Mouse (Mus musculus) limb, embryonic 12.5 days (tissue): Measurements from ENCODE around the gene Nostrin. TPM values are rescaled to one million over a fixed set of nuclear protein-coding genes. Genes with fewer than 3 reads are reported as not detected.

Experiments used
- ATAC-seq: fragments of 200-750 bp; cut with Nextera tagmentation; 2 replicates; pipeline ENCODE4 v1.8.0; 2017; ENCODE audit warnings: low read depth, moderate TSS enrichment; ENCODE audit not compliant: insufficient number of reproducible peaks, insufficient read depth, low FRiP score, low TSS enrichment
- H3K27ac ChIP-seq: fragments of 300-500 bp; sonication (generic); 2 replicates; pipeline ENCODE4 v1.5.1; 2016; ENCODE audit warnings: mild to moderate bottlenecking, moderate library complexity
- H3K27me3 ChIP-seq: fragments of 300-500 bp; sonication (generic); 2 replicates; pipeline ENCODE4 v1.6.1; 2016; ENCODE audit warnings: mild to moderate bottlenecking, moderate library complexity
- H3K36me3 ChIP-seq: fragments of 300-500 bp; sonication (generic); 2 replicates; pipeline ENCODE4 v1.6.1; 2016; ENCODE audit warnings: mild to moderate bottlenecking, moderate library complexity
- H3K4me1 ChIP-seq: fragments of 300-500 bp; sonication (generic); replicated peaks from 2 replicates; pipeline ENCODE4 v1.6.1; 2016
- H3K4me2 ChIP-seq: fragments of 300-500 bp; sonication (generic); 2 replicates; pipeline ENCODE4 v1.6.1; 2016; ENCODE audit warnings: mild to moderate bottlenecking, moderate library complexity
- H3K4me3 ChIP-seq: fragments of 300-500 bp; sonication (generic); replicated peaks from 2 replicates; pipeline ENCODE4 v1.5.1; 2016; ENCODE audit warnings: mild to moderate bottlenecking
- H3K9ac ChIP-seq: fragments of 300-500 bp; sonication (generic); replicated peaks from 2 replicates; pipeline ENCODE4 v1.6.1; 2016; ENCODE audit warnings: mild to moderate bottlenecking, moderate library complexity
- H3K9me3 ChIP-seq: fragments of 300-500 bp; sonication (generic); 2 replicates; pipeline ENCODE4 v1.6.1; 2016; ENCODE audit warnings: mild to moderate bottlenecking, moderate library complexity
- WGBS: fragments of 180-500 bp; shearing (Covaris S2); methylation state at CpG from one replicate; pipeline ENCODE4 v1.1.7; 2016; 5-methylcytosine and 5-hydroxymethylcytosine counted together
- polyA plus RNA-seq: library from polyadenylated mRNA; unstranded; fragments of >200 nt; fragmentation: Nextera tagmentation; extraction: Ambion mirVana; gene quantifications from 2 replicates; pipeline ENCODE4 v1.2.1, GENCODE M21; 2016

Nostrin gene
- polyA plus RNA-seq, 1 experiment from 2014 or later, result 1.9 TPM

DNA sequence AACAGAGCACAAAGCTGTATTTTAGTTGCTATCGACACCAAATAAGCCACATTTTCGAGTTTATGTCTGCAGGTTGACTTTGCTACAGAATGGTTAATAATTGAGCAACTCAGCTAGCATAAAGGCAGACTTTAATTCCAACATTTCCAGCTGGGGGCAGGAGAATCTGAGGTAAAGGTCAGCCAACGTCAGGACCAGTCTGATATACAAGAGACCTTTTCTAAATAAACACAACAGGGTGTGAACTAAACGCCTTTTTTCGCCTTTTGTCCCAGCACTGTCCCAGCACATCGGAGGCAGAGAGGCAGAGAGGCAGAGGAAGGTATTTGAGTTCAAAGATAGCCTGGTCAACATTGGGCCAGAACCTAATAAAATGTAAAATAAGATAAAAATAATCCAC lies 69.6 kb downstream of the Nostrin start:
- H3K27me3 ChIP-seq, result no peaks in the 10 kb centered on the region
- H3K27ac ChIP-seq, result no peak overlapping the region
- ATAC-seq, result no peak
- peak overlapping the region; percentile 80 for H3K9ac ChIP-seq
- peak overlapping the region; percentile 82 for H3K4me3 ChIP-seq
- WGBS, result 20% methylated on average over 6 of the region's 6 CpGs
- peaks cover 9% of the 10 kb centered on the region for H3K4me1 ChIP-seq
- peak overlapping the region; percentile 67 for H3K4me2 ChIP-seq
- H3K36me3 ChIP-seq, result peaks cover 21% of the 10 kb centered on the region
- no peaks in the 10 kb centered on the region for H3K9me3 ChIP-seq

DNA sequence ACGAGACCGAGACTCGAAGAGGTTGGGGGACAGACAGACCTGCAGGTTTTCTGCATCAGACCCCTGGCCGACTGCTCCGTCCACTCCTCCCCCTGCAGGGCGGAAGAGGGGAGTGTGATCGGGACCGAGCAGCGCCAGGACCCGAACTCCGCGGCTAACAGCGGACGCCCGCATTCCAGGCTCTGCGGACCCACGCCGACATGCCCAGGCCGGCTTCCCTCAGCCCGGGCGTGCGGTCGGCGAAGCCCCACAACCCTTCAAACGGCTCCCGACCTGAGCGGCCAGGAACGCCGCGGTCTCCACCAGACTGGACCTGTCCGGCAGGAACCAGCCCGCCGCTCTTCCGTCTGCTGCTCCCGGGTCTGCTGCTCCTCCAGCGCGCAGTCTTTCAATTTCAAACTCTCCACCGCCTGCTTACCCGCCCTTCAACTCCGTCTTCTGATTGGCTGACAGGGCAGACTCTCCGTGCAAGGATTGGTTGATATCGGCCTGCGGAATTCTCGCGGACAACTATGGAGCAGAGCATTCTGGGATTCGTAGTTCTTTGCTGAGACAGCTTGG lies 70.3 kb downstream of the Nostrin start, which contains the start of gene Spc25:
Gene Spc25, minus strand, starts transcription at position 404 of the 561 bp plus-strand sequence.
- Histone ChIP-seq H3K9me3 (no peaks in the 10 kb centered on the region), H3K9ac (peak within 1 kb of the TSS; percentile 80), H3K4me2 (peak within 1 kb of the TSS; percentile 67), H3K27ac (peak within 1 kb of the TSS; percentile 90), H3K27me3 (no peaks in the 10 kb centered on the region), H3K36me3 (peaks cover 16% of the 10 kb centered on the region), H3K4me3 (peak within 1 kb of the TSS; percentile 82), H3K4me1 (peaks cover 9% of the 10 kb centered on the region)
- WGBS, result under 1% methylated on average over 46 of the region's 46 CpGs
- ATAC-seq, result peak; percentile 98

DNA sequence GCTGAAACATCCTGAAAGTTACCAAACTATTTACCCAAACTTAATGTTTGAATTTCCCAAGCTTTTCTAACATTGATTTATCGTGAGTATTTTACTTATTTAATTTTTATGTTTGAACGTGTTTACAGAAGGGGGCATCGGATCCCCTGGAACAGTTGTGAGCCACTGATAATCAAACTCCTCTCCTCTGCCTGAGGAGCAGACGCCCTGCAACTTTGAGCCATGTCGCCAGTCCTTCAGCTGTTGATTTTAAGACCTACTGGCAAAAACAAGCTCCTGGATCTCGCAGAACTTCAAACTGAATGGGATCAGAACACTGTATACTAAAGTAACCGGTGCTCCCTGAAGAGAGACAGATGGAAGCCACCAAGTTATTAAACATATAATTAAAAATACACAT lies 70.9 kb downstream of the Nostrin start:
- peak; percentile 48; the same call in 1 of the 2 replicates for ATAC-seq
- no peaks in the 10 kb centered on the region for H3K27me3 ChIP-seq
- H3K36me3 ChIP-seq, result peaks cover 10% of the 10 kb centered on the region
- peak overlapping the region; percentile 82 for H3K4me3 ChIP-seq
- WGBS, result 18% methylated on average over 7 of the region's 7 CpGs
- H3K9me3 ChIP-seq, result no peaks in the 10 kb centered on the region
- no peak overlapping the region for H3K9ac ChIP-seq
- no peak overlapping the region for H3K27ac ChIP-seq
- peaks cover 9% of the 10 kb centered on the region for H3K4me1 ChIP-seq
- H3K4me2 ChIP-seq, result peak overlapping the region; percentile 42

DNA sequence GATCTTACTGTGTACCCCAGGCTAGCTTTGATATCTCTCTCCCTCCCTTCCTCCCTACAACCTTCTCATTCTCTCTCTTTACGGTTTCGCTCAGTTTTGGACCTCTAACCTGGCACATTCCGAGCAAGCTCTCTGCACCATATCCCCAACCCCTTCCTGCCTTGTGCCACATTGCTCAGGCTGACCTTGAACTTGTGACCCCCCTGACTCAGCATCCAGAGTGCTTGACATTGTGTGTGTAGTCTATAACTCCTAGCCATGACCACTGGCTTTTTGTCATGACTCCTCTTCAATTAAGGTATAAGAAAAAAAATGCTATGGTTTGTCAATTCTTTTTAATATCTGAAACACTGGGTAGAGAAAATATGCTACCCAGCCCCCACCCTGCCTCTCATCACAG lies 74.1 kb downstream of the Nostrin start:
- 95% methylated on average over 3 of the region's 3 CpGs for WGBS
- Histone ChIP-seq H3K27me3 (no peaks in the 10 kb centered on the region), H3K36me3 (no peaks in the 10 kb centered on the region), H3K9ac (no peak overlapping the region), H3K4me1 (peaks cover 6% of the 10 kb centered on the region), H3K9me3 (no peaks in the 10 kb centered on the region), H3K27ac (no peak overlapping the region), H3K4me3 (no peak overlapping the region), H3K4me2 (no peak overlapping the region)
- no peak for ATAC-seq

DNA sequence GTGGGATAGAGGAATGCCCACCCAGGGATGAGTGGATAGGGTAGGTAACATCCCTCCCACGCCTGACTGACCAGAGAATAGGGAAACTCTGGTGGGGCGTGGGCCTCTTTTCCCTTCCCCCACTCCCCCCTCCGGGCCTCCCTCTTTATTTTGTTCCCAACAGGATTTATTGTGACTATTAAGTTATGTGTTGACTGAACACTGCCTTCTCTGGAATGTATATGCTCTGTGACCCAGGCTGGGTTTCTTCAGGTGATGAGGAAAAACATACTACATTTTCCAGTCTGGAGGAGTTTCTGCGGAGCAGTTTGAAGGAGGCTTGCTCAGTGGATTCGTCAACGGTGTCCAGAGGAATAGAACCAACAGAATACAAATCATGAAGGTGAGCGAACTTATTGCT lies 75.2 kb downstream of the Nostrin start, which contains the start of gene G6pc2:
Gene G6pc2, plus strand, starts transcription at position 301 of the 400 bp plus-strand sequence.
- no peak within 1 kb of the TSS for H3K9ac ChIP-seq
- 80% methylated on average over 7 of the region's 7 CpGs for WGBS
- ATAC-seq, result no peak
- no peaks in the 10 kb centered on the region for H3K9me3 ChIP-seq
- H3K4me1 ChIP-seq, result no peaks in the 10 kb centered on the region
- no peak within 1 kb of the TSS for H3K4me2 ChIP-seq
- no peaks in the 10 kb centered on the region for H3K36me3 ChIP-seq
- no peak within 1 kb of the TSS for H3K4me3 ChIP-seq
- H3K27ac ChIP-seq, result no peak within 1 kb of the TSS
- no peaks in the 10 kb centered on the region for H3K27me3 ChIP-seq

DNA sequence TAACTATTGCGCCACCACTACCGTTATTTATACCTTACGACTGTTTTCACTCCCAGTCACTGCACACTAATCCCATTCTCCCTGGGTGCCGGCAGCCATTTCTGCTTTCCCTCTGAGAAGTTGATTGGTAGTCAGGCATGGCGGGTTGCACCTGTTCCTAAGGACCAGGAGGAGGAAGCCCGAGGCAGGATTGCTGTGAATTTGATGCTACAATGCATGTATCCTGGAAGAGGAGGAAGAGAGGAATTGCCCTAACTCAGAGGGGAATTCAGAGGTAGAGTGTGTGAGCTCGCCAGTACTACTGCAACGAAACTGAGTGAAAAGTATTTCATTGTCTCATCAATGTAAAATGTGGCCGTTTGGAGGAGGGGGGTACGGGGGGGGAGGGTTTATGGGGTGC lies 77.1 kb downstream of the Nostrin start:
- no peak overlapping the region for H3K4me2 ChIP-seq
- H3K27me3 ChIP-seq, result no peaks in the 10 kb centered on the region
- no peaks in the 10 kb centered on the region for H3K4me1 ChIP-seq
- ATAC-seq, result no peak
- H3K9me3 ChIP-seq, result no peaks in the 10 kb centered on the region
- H3K9ac ChIP-seq, result no peak overlapping the region
- no peak overlapping the region for H3K4me3 ChIP-seq
- H3K27ac ChIP-seq, result no peak overlapping the region
- H3K36me3 ChIP-seq, result no peaks in the 10 kb centered on the region
- WGBS, result 69% methylated on average over 10 of the region's 10 CpGs

DNA sequence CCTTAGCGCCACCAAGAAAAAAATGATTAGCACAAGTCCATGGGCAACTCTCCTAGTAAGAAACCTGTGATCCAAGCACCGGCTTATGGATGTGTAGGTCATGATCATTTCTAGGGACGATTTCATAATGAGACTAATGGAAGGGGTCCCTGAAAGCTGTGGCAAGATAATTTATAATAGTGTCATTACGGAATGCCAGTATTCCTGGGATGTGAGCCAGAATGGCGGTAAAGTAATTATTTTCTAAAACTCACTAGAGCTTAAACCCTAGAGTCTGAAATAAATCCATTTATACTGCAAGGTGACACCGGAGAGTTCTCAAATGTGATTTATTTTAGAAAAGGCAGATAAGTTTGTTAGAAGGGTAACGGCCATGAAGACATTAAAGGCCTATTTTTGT lies 79.6 kb downstream of the Nostrin start:
- Histone ChIP-seq H3K27ac (no peak overlapping the region), H3K4me1 (no peaks in the 10 kb centered on the region), H3K9me3 (no peaks in the 10 kb centered on the region), H3K27me3 (no peaks in the 10 kb centered on the region), H3K4me3 (no peak overlapping the region), H3K4me2 (no peak overlapping the region), H3K36me3 (no peaks in the 10 kb centered on the region), H3K9ac (no peak overlapping the region)
- ATAC-seq, result no peak
- WGBS, result 75% methylated on average over 7 of the region's 7 CpGs

DNA sequence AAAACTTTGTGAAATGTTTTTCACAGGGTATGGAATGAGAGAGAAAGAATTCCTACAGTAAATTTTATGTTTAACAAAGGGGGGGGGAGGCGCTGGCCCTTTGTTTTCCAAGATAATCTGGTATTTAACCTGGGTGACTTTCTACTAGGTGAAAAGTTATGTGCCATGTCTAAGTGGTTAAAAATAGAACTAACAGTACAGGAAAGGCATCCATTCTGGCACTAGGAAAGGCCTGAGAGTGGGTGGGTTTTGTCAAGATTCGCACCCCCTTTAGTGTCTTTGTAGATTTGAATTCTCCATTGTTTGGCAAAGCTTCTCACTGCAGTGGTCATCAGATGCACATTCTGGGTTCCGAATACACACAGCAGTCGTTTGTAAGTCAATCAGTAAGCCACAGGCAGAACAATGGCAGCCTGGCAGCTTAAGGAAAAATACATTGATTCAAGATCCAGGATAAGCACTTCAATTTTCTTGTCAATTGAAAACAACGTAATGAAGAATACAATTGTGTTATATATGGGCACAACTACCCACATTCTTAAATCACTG lies 86.3 kb downstream of the Nostrin start:
- H3K4me1 ChIP-seq, result no peaks in the 10 kb centered on the region
- ATAC-seq, result no peak
- no peak overlapping the region for H3K4me2 ChIP-seq
- H3K4me3 ChIP-seq, result no peak overlapping the region
- 69% methylated on average over 5 of the region's 5 CpGs for WGBS
- H3K27me3 ChIP-seq, result no peaks in the 10 kb centered on the region
- H3K9ac ChIP-seq, result no peak overlapping the region
- H3K27ac ChIP-seq, result no peak overlapping the region
- no peaks in the 10 kb centered on the region for H3K9me3 ChIP-seq
- no peaks in the 10 kb centered on the region for H3K36me3 ChIP-seq

DNA sequence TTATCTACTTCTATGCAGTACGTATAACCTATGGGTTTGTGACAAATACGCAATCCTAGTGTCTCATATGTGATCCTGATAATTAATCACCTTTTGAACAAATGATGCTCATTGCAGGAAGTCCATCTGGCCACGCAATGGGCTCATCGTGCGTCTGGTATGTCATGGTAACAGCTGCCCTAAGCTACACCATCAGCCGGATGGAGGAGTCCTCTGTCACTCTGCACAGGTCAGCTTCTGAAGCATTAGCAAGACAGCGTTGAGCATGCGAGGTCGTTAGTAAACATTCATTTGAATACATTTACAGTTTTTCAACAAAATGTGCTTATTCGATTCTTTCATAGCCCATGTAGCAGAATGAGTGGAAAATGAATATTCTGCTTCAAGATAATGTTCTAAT lies 87.2 kb downstream of the Nostrin start:
- Histone ChIP-seq H3K27me3 (no peaks in the 10 kb centered on the region), H3K36me3 (no peaks in the 10 kb centered on the region), H3K4me2 (no peak overlapping the region), H3K27ac (no peak overlapping the region), H3K9me3 (no peaks in the 10 kb centered on the region), H3K4me1 (no peaks in the 10 kb centered on the region), H3K4me3 (no peak overlapping the region), H3K9ac (no peak overlapping the region)
- 84% methylated on average over 10 of the region's 10 CpGs for WGBS
- no peak for ATAC-seq

DNA sequence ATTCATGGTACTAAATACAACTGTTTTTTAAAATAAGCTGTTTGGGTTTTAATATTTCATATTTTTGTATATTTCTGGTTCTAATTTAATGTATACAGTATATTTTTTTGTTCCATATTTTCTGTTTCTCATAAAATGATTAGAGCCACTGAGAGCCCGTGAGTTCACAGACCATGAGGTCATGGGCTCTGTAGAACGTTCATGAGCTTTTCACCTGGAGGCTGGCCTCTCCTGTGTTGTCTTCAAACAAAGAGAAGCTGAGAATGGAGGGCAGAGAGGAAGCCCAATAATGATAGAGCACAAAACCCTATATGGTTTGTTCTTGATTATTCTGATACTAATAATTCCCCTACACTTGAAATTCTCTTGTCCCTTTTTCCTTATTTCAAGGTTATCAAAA lies 89.1 kb downstream of the Nostrin start:
- Histone ChIP-seq H3K27ac (no peak overlapping the region), H3K9ac (no peak overlapping the region), H3K9me3 (no peaks in the 10 kb centered on the region), H3K4me1 (no peaks in the 10 kb centered on the region), H3K36me3 (no peaks in the 10 kb centered on the region), H3K4me3 (no peak overlapping the region), H3K27me3 (no peaks in the 10 kb centered on the region), H3K4me2 (no peak overlapping the region)
- WGBS, result 67% methylated on average over 2 of the region's 2 CpGs
- ATAC-seq, result no peak

DNA sequence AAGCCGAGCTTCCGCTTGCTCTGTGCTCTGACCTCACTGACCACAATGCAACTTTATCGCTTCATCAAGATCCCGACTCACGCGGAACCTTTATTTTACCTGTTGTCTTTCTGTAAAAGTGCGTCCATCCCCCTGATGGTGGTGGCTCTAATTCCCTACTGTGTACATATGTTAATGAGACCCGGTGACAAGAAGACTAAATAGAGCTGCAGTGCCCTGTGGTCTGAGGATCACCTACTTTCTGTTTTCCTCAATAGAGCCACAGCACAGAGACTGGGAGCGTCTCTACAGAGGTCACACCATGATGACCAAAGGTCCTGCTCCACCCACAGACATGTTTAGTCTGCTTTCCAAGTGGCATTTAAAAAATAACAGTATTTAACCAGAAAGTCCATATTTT lies 91.3 kb downstream of the Nostrin start:
- no peak overlapping the region for H3K4me3 ChIP-seq
- H3K27ac ChIP-seq, result no peak overlapping the region
- WGBS, result 93% methylated on average over 9 of the region's 9 CpGs
- H3K9me3 ChIP-seq, result no peaks in the 10 kb centered on the region
- ATAC-seq, result no peak
- no peaks in the 10 kb centered on the region for H3K27me3 ChIP-seq
- H3K9ac ChIP-seq, result no peak overlapping the region
- H3K36me3 ChIP-seq, result no peaks in the 10 kb centered on the region
- no peaks in the 10 kb centered on the region for H3K4me1 ChIP-seq
- H3K4me2 ChIP-seq, result no peak overlapping the region

DNA sequence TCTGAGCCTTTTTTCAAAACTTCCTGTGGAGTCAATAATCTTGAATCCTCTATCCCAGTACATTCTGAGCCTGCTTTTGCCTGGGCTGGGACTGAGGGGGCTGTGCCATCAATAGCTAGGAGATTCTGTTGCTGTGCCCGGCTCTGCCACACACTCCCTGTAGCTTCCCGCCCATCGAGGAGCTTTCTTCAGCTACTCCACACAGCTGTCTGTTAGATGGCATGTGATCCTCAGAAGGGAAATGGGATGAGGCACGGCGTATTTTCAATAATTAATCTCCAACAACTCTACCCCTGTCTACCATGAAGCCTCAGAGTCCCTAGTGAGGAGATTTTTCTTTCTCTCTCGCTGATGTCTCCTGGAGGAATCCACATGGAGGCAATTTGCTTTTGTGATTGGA lies 93.0 kb downstream of the Nostrin start:
- 85% methylated on average over 6 of the region's 6 CpGs for WGBS
- no peak overlapping the region for H3K27ac ChIP-seq
- ATAC-seq, result no peak

More for the DNA sequence above, 93.0 kb downstream of the Nostrin start:
- no peaks in the 10 kb centered on the region for H3K4me1 ChIP-seq
- H3K4me2 ChIP-seq, result no peak overlapping the region
- H3K36me3 ChIP-seq, result no peaks in the 10 kb centered on the region
- no peaks in the 10 kb centered on the region for H3K27me3 ChIP-seq
- no peaks in the 10 kb centered on the region for H3K9me3 ChIP-seq
- no peak overlapping the region for H3K4me3 ChIP-seq
- no peak overlapping the region for H3K9ac ChIP-seq
